Mouse (Mus musculus) limb, embryonic 14.5 days (tissue): ENCODE data around the gene Prickle1. TPM values are rescaled to one million over a fixed set of nuclear protein-coding genes. Genes with fewer than 3 reads are reported as not detected.

ENCODE experiments used
- ATAC-seq: fragments of 200-750 bp; cut with Nextera tagmentation; 2 replicates; pipeline ENCODE4 v1.8.0; 2017; ENCODE audit warnings: low read depth, moderate number of reproducible peaks, moderate TSS enrichment; ENCODE audit not compliant: low FRiP score
- DNase-seq: peaks from one replicate; pipeline ENCODE4 v3.0.0-alpha.2; 2015; ENCODE audit warnings: low spot score
- H3K27ac ChIP-seq: fragments of 300-500 bp; sonication (generic); replicated peaks from 2 replicates; pipeline ENCODE4 v1.5.1; 2014; ENCODE audit warnings: low read depth, mild to moderate bottlenecking, low read length, moderate library complexity, mixed read lengths
- H3K27me3 ChIP-seq: fragments of 300-500 bp; sonication (generic); 2 replicates; pipeline ENCODE4 v1.6.1; 2014; ENCODE audit warnings: low read length, mixed read lengths; ENCODE audit not compliant: control insufficient read depth, insufficient read depth
- H3K36me3 ChIP-seq: fragments of 300-500 bp; sonication (generic); 2 replicates; pipeline ENCODE4 v1.6.1; 2014; ENCODE audit warnings: mild to moderate bottlenecking, low read length, moderate library complexity, mixed read lengths; ENCODE audit not compliant: control insufficient read depth, insufficient read depth
- H3K4me1 ChIP-seq: fragments of 300-500 bp; sonication (generic); 2 replicates; pipeline ENCODE4 v1.6.1; 2014; ENCODE audit warnings: antibody characterized with exemption, low read length, mixed read lengths; ENCODE audit not compliant: control insufficient read depth, insufficient read depth
- H3K4me2 ChIP-seq: fragments of 300-500 bp; sonication (generic); replicated peaks from 2 replicates; pipeline ENCODE4 v1.6.1; 2014; ENCODE audit warnings: low read depth, mild to moderate bottlenecking, low read length, moderate library complexity; ENCODE audit not compliant: severe bottlenecking
- H3K4me3 ChIP-seq: fragments of 300-500 bp; sonication (generic); replicated peaks from 2 replicates; pipeline ENCODE4 v1.5.1; 2014; ENCODE audit warnings: low read length
- H3K9ac ChIP-seq: fragments of 300-500 bp; sonication (generic); 2 replicates; pipeline ENCODE4 v1.6.1; 2014; ENCODE audit warnings: mild to moderate bottlenecking, low read depth, low read length, moderate library complexity; ENCODE audit not compliant: severe bottlenecking
- H3K9me3 ChIP-seq: fragments of 300-500 bp; sonication (generic); 2 replicates; pipeline ENCODE4 v1.6.1; 2016; ENCODE audit warnings: low read length; ENCODE audit not compliant: control insufficient read depth
- POLR2A ChIP-seq: fragments of 200-500 bp; IDR thresholded peaks from 2 replicates; pipeline ENCODE4 v1.8.0; 2012; ENCODE audit warnings: inconsistent platforms, mild to moderate bottlenecking, moderate library complexity, borderline replicate concordance; ENCODE audit not compliant: insufficient read depth, insufficient read length; ENCODE audit errors: extremely low read depth
- WGBS: fragments of 180-500 bp; shearing (Covaris S2); extraction: QIAGEN DNeasy Blood & Tissue Kit; methylation state at CpG from one replicate; pipeline ENCODE4 v1.1.7; 2014; 5-methylcytosine and 5-hydroxymethylcytosine counted together
- polyA plus RNA-seq, 2 experiments: library from polyadenylated mRNA; depleted of rRNA in 1 of 2; stranded (reverse) in 1 of 2; unstranded in 1 of 2; fragments of >200 nt; fragmentation: Nextera tagmentation in 1 of 2; extraction: Ambion mirVana in 1 of 2; gene quantifications; 2 replicates each; pipeline versions ENCODE4 v1.2.1 to v1.2.3; 2012 to 2014

Gene Prickle1
- polyA plus RNA-seq, 2 experiments: 31.4 to 54.0 TPM

GRCm38 (mm10) chr15:93518941-93519835, 76.5 kb downstream of the Prickle1 start:
- Histone ChIP-seq H3K4me1 (peaks cover 48% of the 10 kb centered on the region), H3K27me3 (no peaks in the 10 kb centered on the region)
- ATAC-seq: peak; percentile 84

GRCm38 (mm10) chr15:93518143-93518902, 77.4 kb downstream of the Prickle1 start:
- peak; percentile 80 for DNase-seq
- Histone ChIP-seq H3K9me3 (no peaks in the 10 kb centered on the region), H3K27me3 (no peaks in the 10 kb centered on the region), H3K36me3 (no peaks in the 10 kb centered on the region), H3K27ac (peak overlapping the region; percentile 86), H3K9ac (peak overlapping the region; percentile 74), H3K4me3 (peak overlapping the region; percentile 73), H3K4me1 (peaks cover 54% of the 10 kb centered on the region), H3K4me2 (peak overlapping the region; percentile 96)
- peak; percentile 48 for ATAC-seq
- no peak for TF ChIP-seq POLR2A
- WGBS: 6% methylated on average over 23 of the region's 23 CpGs

More at GRCm38 (mm10) chr15:93518941-93519835, 76.5 kb downstream of the Prickle1 start:
- DNase-seq: peak; percentile 68
- H3K9me3 ChIP-seq: no peaks in the 10 kb centered on the region
- H3K4me2 ChIP-seq: peak overlapping the region; percentile 96
- no peaks in the 10 kb centered on the region for H3K36me3 ChIP-seq
- H3K4me3 ChIP-seq: peak overlapping the region; percentile 73
- TF ChIP-seq POLR2A: no peak
- H3K27ac ChIP-seq: peak overlapping the region; percentile 86
- H3K9ac ChIP-seq: peak overlapping the region; percentile 74
- under 1% methylated on average over 56 of the region's 85 CpGs for WGBS

- Histone ChIP-seq H3K4me1 (peaks cover 57% of the 10 kb centered on the region), H3K9ac (no peak overlapping the region), H3K27ac (no peak overlapping the region), H3K36me3 (peaks cover 2% of the 10 kb centered on the region; the same call in 1 of the 2 replicates), H3K27me3 (no peaks in the 10 kb centered on the region), H3K9me3 (no peaks in the 10 kb centered on the region), H3K4me3 (no peak overlapping the region), H3K4me2 (peak overlapping the region; percentile 96)
- WGBS: 85% methylated on average over 11 of the region's 11 CpGs
- no peak for DNase-seq
- no peak for TF ChIP-seq POLR2A
- ATAC-seq: no peak
These were observed 78.6 kb downstream of the Prickle1 start for GRCm38 (mm10) chr15:93517022-93517565.

- no peak for TF ChIP-seq POLR2A
- Histone ChIP-seq H3K4me2 (no peak overlapping the region), H3K27me3 (no peaks in the 10 kb centered on the region), H3K9me3 (no peaks in the 10 kb centered on the region), H3K9ac (no peak overlapping the region), H3K4me3 (no peak overlapping the region), H3K27ac (no peak overlapping the region), H3K4me1 (peaks cover 53% of the 10 kb centered on the region), H3K36me3 (peaks cover 20% of the 10 kb centered on the region)
- DNase-seq (no peak), ATAC-seq (no peak)
- WGBS: 63% methylated on average over 9 of the region's 9 CpGs
These were observed 80.4 kb downstream of the Prickle1 start for GRCm38 (mm10) chr15:93515316-93515715.

GRCm38 (mm10) chr15:93513939-93514341, 81.8 kb downstream of the Prickle1 start:
- H3K4me1 ChIP-seq: peaks cover 44% of the 10 kb centered on the region
- DNase-seq (no peak), ATAC-seq (no peak)

More at GRCm38 (mm10) chr15:93513939-93514341, 81.8 kb downstream of the Prickle1 start:
- Histone ChIP-seq H3K27ac (no peak overlapping the region), H3K4me3 (no peak overlapping the region), H3K4me2 (peak overlapping the region; percentile 31; the same call in 1 of the 2 replicates), H3K9ac (no peak overlapping the region), H3K9me3 (no peaks in the 10 kb centered on the region), H3K27me3 (no peaks in the 10 kb centered on the region), H3K36me3 (peaks cover 26% of the 10 kb centered on the region)
- 3% methylated on average over 10 of the region's 10 CpGs for WGBS
- no peak for TF ChIP-seq POLR2A
